Mouse (Mus musculus) CH12F3 (cell line): ENCODE measurements at regions not wholly inside any gene's neighbourhood (a gene's known extent, or its start where the extent isn't known, plus 50 kb on each side); places are given as distances from the start of the nearest gene placed in this dataset.

Experiments
- in situ Hi-C: fragments of 300-500 bp; cut with MboI; formaldehyde crosslinking; loops from 2 replicates; pipeline ENCODE4 v1.14.3; 2020; ENCODE audit warnings: low sequenced_read_pairs

DNA sequence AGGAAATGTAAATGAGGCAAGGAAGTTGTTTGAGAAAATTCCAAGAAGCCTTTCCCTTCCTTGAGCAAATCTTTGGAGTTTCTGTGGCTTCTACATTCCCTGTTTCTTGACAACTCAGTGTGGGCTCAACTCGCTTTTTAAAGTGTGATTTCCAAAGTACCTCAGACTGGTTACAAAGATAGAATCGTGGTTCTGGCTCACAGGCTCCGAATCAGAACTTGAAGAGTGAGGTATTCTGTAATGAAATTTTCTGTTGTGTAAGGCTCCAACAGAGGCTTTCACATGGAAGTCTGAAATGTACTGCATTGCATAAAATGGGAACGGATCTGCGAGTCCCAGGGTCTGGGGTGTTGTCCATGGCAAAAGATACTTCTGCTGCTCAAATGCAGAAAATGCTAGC lies 170.2 kb upstream of the Rnf219 start:
- in situ Hi-C loops, result no loop called here

- in situ Hi-C loops, result no loop called here
Measured at GRCm38 (mm10) chr14:104688440-104688839, 166.0 kb upstream of the Rnf219 start.

- in situ Hi-C loops, result no loop called here
Measured at GRCm38 (mm10) chr14:104676810-104677209, 154.4 kb upstream of the Rnf219 start.

GRCm38 (mm10) chr14:104661696-104662095 lies 139.3 kb upstream of the Rnf219 start:
- in situ Hi-C loops, result no loop called here

DNA sequence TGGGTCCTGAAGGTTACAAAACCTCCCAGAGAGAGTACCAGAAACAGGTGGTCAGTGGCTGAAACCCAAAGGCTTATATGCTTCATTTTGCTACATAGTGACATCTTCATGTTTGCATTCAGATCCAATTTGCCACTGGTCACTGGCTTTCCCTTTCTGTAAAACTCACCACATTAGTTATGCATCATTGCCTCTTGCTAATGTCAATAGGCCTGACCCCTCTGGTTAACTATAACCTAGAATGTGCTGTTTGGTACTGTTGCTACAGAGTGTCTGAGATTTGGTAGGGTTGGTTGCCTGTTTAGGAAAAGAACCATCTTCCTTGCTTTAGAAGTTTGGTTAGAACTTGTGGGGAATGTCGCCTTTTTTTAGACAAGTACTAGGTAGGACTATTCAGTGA lies 136.3 kb upstream of the Rnf219 start:
- in situ Hi-C loops, result no loop called here

DNA sequence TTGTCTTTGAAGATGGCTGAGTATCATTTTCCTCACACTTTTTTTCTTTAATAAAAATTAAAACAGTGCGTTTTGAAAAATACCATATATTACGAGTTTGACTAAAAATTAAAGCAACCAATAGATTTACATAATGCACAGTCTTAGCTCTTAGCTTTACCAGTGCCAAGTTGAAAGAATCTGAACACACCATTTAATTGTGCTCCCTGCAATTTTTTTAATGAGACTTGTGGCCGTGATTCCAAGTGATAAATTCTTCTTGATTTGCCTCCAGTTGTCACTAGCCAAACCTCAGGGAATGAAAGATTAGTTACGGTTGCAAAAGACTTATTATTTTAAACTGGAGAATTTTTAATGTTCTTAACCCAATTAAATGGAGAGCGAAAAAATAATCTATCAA lies 127.5 kb upstream of the Rnf219 start:
- in situ Hi-C loops, result no loop called here

GRCm38 (mm10) chr14:104644626-104645025 lies 122.2 kb upstream of the Rnf219 start:
- in situ Hi-C loops, result no loop called here

DNA sequence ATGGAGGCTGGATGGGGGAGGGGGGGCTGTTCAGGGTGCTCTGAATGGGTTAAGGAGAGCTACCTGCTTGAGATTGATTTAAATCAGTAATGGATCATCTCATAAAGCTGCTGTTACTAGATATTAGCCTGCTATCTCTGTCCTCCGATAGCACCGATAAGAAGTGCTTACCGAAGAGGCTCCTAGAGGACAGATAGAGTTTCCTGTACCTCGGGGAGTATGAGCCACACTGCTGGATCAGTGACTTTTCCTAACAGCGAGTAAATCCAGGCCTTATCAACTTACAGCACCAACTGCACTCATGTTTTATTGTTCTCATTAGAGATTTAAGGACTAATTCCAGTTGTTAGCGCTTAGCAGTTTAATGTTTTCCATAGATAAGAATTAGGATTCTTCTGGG lies 120.3 kb upstream of the Rnf219 start:
- in situ Hi-C loops, result no loop called here

- in situ Hi-C loops, result no loop called here
Measured at GRCm38 (mm10) chr14:104639300-104639699, 116.9 kb upstream of the Rnf219 start.

DNA sequence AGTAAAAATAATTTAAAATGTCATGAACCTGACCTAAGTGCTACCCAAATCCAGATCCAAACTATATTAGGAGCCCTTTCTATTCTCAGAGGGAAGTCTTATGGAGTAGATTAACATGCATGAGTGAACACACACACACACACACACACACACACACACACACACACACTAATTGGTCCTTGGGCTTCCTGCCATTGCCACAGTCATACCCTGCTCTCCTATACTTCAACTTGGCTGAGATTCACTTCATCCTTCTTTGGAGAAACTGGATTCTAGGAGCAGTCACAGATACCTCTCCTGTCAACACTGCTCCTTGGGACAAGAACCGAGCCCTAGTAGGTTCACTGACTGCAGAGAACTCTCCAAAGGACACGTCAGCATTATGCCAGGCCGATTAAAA lies 89.0 kb upstream of the Rnf219 start:
- in situ Hi-C loops, result no loop called here

DNA sequence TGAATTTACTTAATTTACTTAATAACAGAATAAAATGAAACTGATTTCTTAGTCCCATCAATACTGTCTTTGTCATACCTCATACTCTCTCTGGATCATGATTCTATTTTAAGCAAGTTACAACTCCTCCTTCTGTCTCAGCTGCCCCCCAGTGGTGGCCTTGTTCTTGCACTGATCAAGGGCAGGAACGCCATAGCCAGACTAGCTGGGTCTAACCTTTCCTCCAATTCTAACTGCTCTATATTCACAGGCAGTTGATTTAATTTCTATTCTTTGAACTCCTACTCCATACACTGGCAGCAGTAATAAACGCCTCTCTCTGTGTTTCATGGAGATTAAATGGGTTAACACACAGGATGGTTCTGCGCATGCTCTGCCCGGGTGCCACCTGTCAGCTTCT lies 87.9 kb upstream of the Rnf219 start:
- in situ Hi-C loops, result no loop called here

GRCm38 (mm10) chr14:104594851-104595250 lies 72.4 kb upstream of the Rnf219 start:
- in situ Hi-C loops, result no loop called here
